Mouse (Mus musculus): Measurements from ENCODE around the gene Acss1. TPM values are rescaled to one million over a fixed set of nuclear protein-coding genes. Genes with fewer than 3 reads are reported as not detected.

Acss1 gene
- polyA plus RNA-seq, 1 experiment, result not detected

DNA sequence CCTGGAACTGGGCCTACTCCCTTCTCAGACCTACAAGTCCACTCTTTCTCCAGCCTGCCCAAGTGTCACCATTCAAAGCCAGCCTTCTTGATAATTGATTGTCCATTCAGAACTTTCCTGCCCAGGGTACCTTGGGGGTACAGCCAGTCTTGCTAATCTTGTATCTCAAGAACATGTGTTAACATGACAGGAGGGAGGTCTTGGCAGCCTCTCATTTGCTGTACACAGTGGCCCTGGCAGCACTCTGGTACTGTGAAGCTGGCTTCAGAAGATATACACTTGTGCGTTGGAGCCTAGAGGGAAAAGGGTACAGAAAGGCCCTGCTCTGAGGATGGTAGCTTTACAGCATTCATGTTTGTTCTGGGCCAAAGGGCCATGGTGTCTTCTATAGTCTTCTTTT, 92.0 kb downstream of the Acss1 start:
- H3K4me1 ChIP-seq (ENCODE audit: control insufficient read depth, insufficient read depth, low read length), result no peaks in the 10 kb centered on the region
- H3K4me3 ChIP-seq (ENCODE audit: insufficient read depth, low read depth, low read length), result no peak overlapping the region
- TF ChIP-seq POLR2A (IDR thresholded peaks at IDR 0.05; ENCODE audit: insufficient read depth, low read depth, low read length), result no peak
- no peak for TF ChIP-seq CTCF (IDR thresholded peaks at IDR 0.05; ENCODE audit: insufficient read depth, low read depth, low read length)
- no peak overlapping the region for H3K27ac ChIP-seq (ENCODE audit: insufficient read depth, low read depth, low read length)
- WGBS, result 94% methylated on average over 1 of the region's 1 CpGs

DNA sequence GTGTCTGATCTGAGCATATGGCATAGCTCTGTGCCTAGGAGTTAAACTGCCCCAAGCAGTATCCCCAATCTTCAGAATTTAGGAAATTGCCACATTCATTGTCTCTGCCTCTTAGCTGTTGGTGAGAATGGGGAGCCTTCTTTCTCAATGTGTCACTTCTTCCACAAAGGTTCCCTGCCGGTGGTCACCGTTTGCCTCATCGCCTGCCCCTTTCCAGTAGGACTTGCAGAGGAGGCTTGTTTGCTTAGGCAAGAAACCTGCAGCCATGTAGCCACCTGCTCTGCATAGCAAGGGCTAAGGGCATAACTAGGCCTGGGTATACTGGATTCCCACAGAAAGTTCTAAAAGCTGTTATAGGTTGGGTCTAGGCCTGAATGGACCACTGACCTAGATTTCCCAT, 95.8 kb downstream of the Acss1 start:
- Histone ChIP-seq H3K4me1 (ENCODE audit: control insufficient read depth, insufficient read depth, low read length) (no peaks in the 10 kb centered on the region), H3K4me3 (ENCODE audit: insufficient read depth, low read depth, low read length) (no peak overlapping the region), H3K27ac (ENCODE audit: insufficient read depth, low read depth, low read length) (no peak overlapping the region)
- WGBS, result 87% methylated on average over 3 of the region's 3 CpGs
- TF ChIP-seq CTCF (IDR thresholded peaks at IDR 0.05; ENCODE audit: insufficient read depth, low read depth, low read length) (no peak), POLR2A (IDR thresholded peaks at IDR 0.05; ENCODE audit: insufficient read depth, low read depth, low read length) (no peak)

DNA sequence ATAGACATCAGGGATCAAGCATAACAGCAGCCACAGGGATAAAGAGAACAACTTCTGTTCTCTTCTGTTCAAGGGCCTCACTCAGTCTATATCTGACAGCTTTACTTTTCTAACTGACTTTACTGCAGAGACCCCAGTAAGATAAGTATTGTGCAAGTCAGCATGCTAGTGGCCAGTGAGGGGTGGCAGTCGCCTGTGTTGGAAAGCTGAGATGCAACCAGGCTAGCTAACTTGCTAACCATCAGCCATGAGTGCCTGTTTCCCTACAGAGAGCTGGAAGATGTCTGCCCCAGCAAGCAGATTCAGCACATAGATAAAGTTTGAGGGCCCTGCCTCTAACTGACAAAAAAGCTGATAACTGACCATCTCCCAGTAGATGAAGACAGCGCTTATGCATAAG, 97.5 kb downstream of the Acss1 start:
- Histone ChIP-seq H3K27ac (ENCODE audit: insufficient read depth, low read depth, low read length) (no peak overlapping the region), H3K4me3 (ENCODE audit: insufficient read depth, low read depth, low read length) (no peak overlapping the region), H3K4me1 (ENCODE audit: control insufficient read depth, insufficient read depth, low read length) (no peaks in the 10 kb centered on the region)
- TF ChIP-seq CTCF (IDR thresholded peaks at IDR 0.05; ENCODE audit: insufficient read depth, low read depth, low read length), result no peak
- 86% methylated on average over 2 of the region's 2 CpGs for WGBS

DNA sequence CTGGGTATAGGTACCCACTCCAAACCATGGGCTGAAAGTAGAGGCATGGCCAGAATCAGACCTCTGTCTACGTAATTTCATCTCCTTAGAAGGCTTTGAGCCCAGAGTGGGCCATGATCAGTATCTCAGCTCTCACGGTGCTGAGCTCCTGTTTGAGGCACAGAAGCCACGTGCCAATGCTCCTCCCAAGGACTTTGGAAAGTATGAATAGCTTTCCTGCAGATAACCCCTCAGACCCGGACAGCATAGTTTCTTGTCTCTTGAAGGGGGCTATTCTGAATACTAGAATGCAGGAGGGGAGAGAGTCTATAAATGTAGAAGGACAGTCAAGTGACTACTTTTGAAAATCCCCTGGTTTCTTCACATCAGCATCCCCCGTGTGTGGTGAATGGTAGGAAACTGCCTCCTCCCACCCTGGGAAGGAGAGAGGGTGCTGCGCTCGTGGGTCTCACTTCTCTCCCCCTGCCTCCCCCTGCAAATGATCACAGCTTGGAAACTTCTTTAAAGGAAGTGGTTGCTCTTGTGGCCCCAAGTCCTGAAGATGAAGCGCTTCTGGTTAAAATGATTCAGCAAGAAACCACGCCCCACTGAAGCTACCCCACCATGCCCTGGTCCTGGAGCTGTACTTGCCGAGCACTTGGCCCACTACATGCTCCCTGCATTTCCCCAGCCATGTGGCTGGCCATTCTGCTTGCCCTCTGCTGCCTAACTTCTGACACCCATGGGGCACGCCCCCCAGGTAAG, 98.3 kb downstream of the Acss1 start, which contains the start of gene Cst7:
TSS of gene Cst7 (plus strand) at position 569 of the 744 bp plus-strand sequence.
- TF ChIP-seq CTCF (IDR thresholded peaks at IDR 0.05; ENCODE audit: insufficient read depth, low read depth, low read length), result no peak
- TF ChIP-seq POLR2A (IDR thresholded peaks at IDR 0.05; ENCODE audit: insufficient read depth, low read depth, low read length), result no peak
- Histone ChIP-seq H3K4me1 (ENCODE audit: control insufficient read depth, insufficient read depth, low read length) (no peaks in the 10 kb centered on the region), H3K4me3 (ENCODE audit: insufficient read depth, low read depth, low read length) (no peak within 1 kb of the TSS), H3K27ac (ENCODE audit: insufficient read depth, low read depth, low read length) (no peak within 1 kb of the TSS)
- WGBS, result 78% methylated on average over 11 of the region's 11 CpGs

Other genes starting within 250 kb of the Acss1 start
- gene Zfp442, start 217.0 kb downstream of the Acss1 start, polyA plus RNA-seq (2012; ENCODE audit: insufficient read depth, insufficient read length, low replicate concordance, missing spikeins), result not detected in 2 replicates
- gene Zfp345, start 183.4 kb downstream of the Acss1 start, polyA plus RNA-seq (2012; ENCODE audit: insufficient read depth, insufficient read length, low replicate concordance, missing spikeins), result not detected in 2 replicates
- gene Cst7, start 98.1 kb downstream of the Acss1 start, polyA plus RNA-seq (2012; ENCODE audit: insufficient read depth, insufficient read length, low replicate concordance, missing spikeins), result not detected in 2 replicates
- gene Apmap, start 59.9 kb downstream of the Acss1 start, polyA plus RNA-seq (2012; ENCODE audit: insufficient read depth, insufficient read length, low replicate concordance, missing spikeins), result not detected in 2 replicates
- gene Vsx1, start 20.9 kb upstream of the Acss1 start, polyA plus RNA-seq (2012; ENCODE audit: insufficient read depth, insufficient read length, low replicate concordance, missing spikeins), result not detected in 2 replicates
- gene Entpd6, start 80.5 kb upstream of the Acss1 start, polyA plus RNA-seq (2012; ENCODE audit: insufficient read depth, insufficient read length, low replicate concordance, missing spikeins), result not detected in 2 replicates
- gene Pygb, start 118.2 kb upstream of the Acss1 start, polyA plus RNA-seq (2012; ENCODE audit: insufficient read depth, insufficient read length, low replicate concordance, missing spikeins), result not detected in 2 replicates
- gene Abhd12, start 236.2 kb upstream of the Acss1 start, polyA plus RNA-seq (2012; ENCODE audit: insufficient read depth, insufficient read length, low replicate concordance, missing spikeins), result not detected in 2 replicates
- gene Gins1, start 236.9 kb upstream of the Acss1 start, polyA plus RNA-seq (2012; ENCODE audit: insufficient read depth, insufficient read length, low replicate concordance, missing spikeins), result not detected in 2 replicates

All from olfactory bulb, adult 2 months (tissue).